Mouse (Mus musculus) myocyte (in vitro differentiated cells): ENCODE results near the gene Ccdc58.

ENCODE experiments used
- MAX ChIP-seq: IDR thresholded peaks from one replicate; pipeline ENCODE4 v1.6.1; 2011; ENCODE audit warnings: low read depth, mild to moderate bottlenecking, control low read depth
- MYOD1 ChIP-seq, 3 experiments: IDR thresholded peaks; one replicate each; pipeline ENCODE4 v1.6.1; 2011; ENCODE audit warnings: control low read depth in 2 of 3, low read depth in 2 of 3, mild to moderate bottlenecking in 2 of 3, moderate library complexity in 1 of 3; ENCODE audit not compliant: insufficient read length in 2 of 3, control insufficient read depth in 1 of 3
- MYOG ChIP-seq, 3 experiments: IDR thresholded peaks; one replicate each; pipeline ENCODE4 v1.6.1; 2011; ENCODE audit warnings: control low read depth in 2 of 3, low read depth in 2 of 3, mild to moderate bottlenecking in 2 of 3; ENCODE audit not compliant: insufficient read length in 2 of 3, control insufficient read depth in 1 of 3, insufficient read depth in 1 of 3
- POLR2A ChIP-seq: IDR thresholded peaks from one replicate; pipeline ENCODE4 v1.6.1; 2011; ENCODE audit warnings: low read depth, mild to moderate bottlenecking, control low read depth, moderate library complexity; ENCODE audit not compliant: insufficient read length
- TCF12 ChIP-seq: IDR thresholded peaks from one replicate; pipeline ENCODE4 v1.6.1; 2011; ENCODE audit warnings: mild to moderate bottlenecking, control low read depth; ENCODE audit not compliant: poor library complexity, insufficient read depth, severe bottlenecking
- TCF3 ChIP-seq: IDR thresholded peaks from one replicate; pipeline ENCODE4 v1.6.1; 2011; ENCODE audit warnings: low read depth, control low read depth; ENCODE audit not compliant: insufficient read length
- USF1 ChIP-seq: IDR thresholded peaks from one replicate; pipeline ENCODE4 v1.6.1; 2011; ENCODE audit warnings: low read depth, mild to moderate bottlenecking, control low read depth, moderate library complexity

DNA sequence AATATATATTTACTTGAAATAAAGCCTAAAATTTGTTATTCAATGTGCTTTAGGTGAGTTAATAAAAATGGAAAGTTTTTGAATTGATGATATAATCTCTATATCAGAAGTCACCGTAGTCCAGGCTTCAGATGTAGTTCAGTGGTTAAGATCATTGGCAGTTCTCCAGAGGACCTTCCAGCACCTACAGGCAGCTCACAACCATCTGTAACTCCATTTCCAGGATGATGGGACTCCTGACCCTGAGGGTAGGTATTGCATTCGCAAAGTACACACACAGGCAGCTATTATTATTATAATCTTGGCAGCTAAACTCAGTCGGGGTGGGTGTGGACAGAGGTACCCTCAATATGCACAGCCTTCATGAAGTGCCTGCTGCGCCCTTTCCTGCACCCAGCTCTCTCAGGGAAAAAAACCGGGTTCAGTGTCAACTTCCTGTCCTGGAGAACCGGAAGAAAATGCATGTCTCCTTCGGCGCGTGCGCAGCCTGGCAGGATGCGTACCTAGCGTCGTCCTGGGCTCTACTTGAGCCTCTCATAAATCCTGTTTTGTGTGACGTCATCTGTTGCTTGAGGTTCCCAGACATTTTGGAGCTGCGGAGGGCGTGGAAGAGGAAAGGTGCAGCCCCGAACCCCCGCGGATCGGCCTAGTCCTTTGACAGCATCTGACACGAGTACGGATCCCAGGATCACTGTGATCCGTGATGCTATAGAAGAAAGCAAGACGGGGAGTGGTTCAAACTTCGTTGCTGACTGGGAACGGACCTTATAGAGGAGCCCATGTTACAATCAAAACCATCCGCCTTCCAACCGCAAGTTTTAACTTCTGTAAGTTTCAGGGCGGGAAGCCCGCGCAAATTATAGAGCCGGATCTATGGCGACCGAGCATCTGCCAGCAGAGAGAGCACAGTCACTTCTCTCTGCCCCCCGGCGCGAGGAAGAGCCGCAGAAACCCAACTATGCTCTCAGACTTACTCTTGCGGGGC is 30.6 kb upstream of the Ccdc58 start, which contains the start of gene Wdr5b:
- peak; percentile 67 for TF ChIP-seq POLR2A
- TF ChIP-seq TCF3, result no peak
- no peak for TF ChIP-seq TCF12
- no peak for TF ChIP-seq MYOG (IDR thresholded peaks at IDR 0.05; ENCODE audit: control insufficient read depth in 1 of 3, insufficient read depth in 1 of 3, insufficient read length in 2 of 3, low read depth in 2 of 3)
- no peak for TF ChIP-seq USF1
- TF ChIP-seq MYOD1 (IDR thresholded peaks at IDR 0.05; ENCODE audit: control insufficient read depth in 1 of 3, insufficient read length in 2 of 3, low read depth in 2 of 3), result no peak
- no peak for TF ChIP-seq MAX
